Mouse (Mus musculus): ENCODE results near the gene Ttc27.

- TF ChIP-seq CTCF (IDR thresholded peaks at IDR 0.05; ENCODE audit: low read depth, low read length) (no peak), POLR2A (IDR thresholded peaks at IDR 0.05; ENCODE audit: insufficient read depth, low read length) (no peak), EP300 (IDR thresholded peaks at IDR 0.05; ENCODE audit: insufficient read depth, low read depth, low read length) (no peak)
These were observed 29.0 kb upstream of the Ttc27 start for GRCm38 (mm10) chr17:74688555-74688954.
